Mouse (Mus musculus) ES-Bruce4 (cell line): Measurements from ENCODE around the gene Cryaa. TPM values are rescaled to one million over a fixed set of nuclear protein-coding genes. Genes with fewer than 3 reads are reported as not detected.

Experiments
- H3K27ac ChIP-seq: 2 replicates; pipeline ENCODE4 v1.5.1; 2012; ENCODE audit warnings: low read length, inconsistent platforms; ENCODE audit not compliant: insufficient read depth
- H3K27me3 ChIP-seq: 2 replicates; pipeline ENCODE4 v1.6.1; 2012; ENCODE audit warnings: mild to moderate bottlenecking, low read length, inconsistent platforms; ENCODE audit not compliant: control insufficient read depth, poor library complexity, insufficient read depth, severe bottlenecking
- H3K36me3 ChIP-seq: 2 replicates; pipeline ENCODE4 v1.6.1; 2012; ENCODE audit warnings: inconsistent platforms, mild to moderate bottlenecking, low read length, moderate library complexity; ENCODE audit not compliant: control insufficient read depth, poor library complexity, insufficient read depth, severe bottlenecking
- H3K4me1 ChIP-seq: one replicate; pipeline ENCODE4 v1.8.1; 2011; ENCODE audit warnings: low read length; ENCODE audit not compliant: control insufficient read depth, insufficient read depth
- H3K4me3 ChIP-seq: 2 replicates; pipeline ENCODE4 v1.5.1; 2011; ENCODE audit warnings: low read depth, mild to moderate bottlenecking, low read length
- H3K9ac ChIP-seq: 2 replicates; pipeline ENCODE4 v1.6.1; 2012; ENCODE audit warnings: low read depth, mild to moderate bottlenecking, inconsistent platforms; ENCODE audit not compliant: poor library complexity, severe bottlenecking
- H3K9me3 ChIP-seq: replicated peaks from 2 replicates; pipeline ENCODE4 v1.6.1; 2012; ENCODE audit warnings: mild to moderate bottlenecking, low read length, inconsistent platforms; ENCODE audit not compliant: control insufficient read depth, poor library complexity, insufficient read depth, severe bottlenecking
- CTCF ChIP-seq: IDR thresholded peaks from one replicate; pipeline ENCODE4 v1.8.1; 2011; ENCODE audit warnings: low read depth, low read length
- EP300 ChIP-seq: IDR thresholded peaks from 2 replicates; pipeline ENCODE4 v1.6.1; 2011; ENCODE audit warnings: low read depth, low read length; ENCODE audit not compliant: insufficient read depth
- POLR2A ChIP-seq: IDR thresholded peaks from one replicate; pipeline ENCODE4 v1.8.1; 2011; ENCODE audit warnings: low read length; ENCODE audit not compliant: insufficient read depth
- polyA plus RNA-seq: library from polyadenylated mRNA; stranded (reverse); fragments of >200 nt; gene quantifications from 2 replicates; pipeline ENCODE4 v1.2.4, GENCODE M21; 2011; ENCODE audit warnings: low read depth; ENCODE audit not compliant: missing spikeins, insufficient read depth, insufficient read length

Gene Cryaa
- polyA plus RNA-seq, 1 experiment, result not detected

DNA sequence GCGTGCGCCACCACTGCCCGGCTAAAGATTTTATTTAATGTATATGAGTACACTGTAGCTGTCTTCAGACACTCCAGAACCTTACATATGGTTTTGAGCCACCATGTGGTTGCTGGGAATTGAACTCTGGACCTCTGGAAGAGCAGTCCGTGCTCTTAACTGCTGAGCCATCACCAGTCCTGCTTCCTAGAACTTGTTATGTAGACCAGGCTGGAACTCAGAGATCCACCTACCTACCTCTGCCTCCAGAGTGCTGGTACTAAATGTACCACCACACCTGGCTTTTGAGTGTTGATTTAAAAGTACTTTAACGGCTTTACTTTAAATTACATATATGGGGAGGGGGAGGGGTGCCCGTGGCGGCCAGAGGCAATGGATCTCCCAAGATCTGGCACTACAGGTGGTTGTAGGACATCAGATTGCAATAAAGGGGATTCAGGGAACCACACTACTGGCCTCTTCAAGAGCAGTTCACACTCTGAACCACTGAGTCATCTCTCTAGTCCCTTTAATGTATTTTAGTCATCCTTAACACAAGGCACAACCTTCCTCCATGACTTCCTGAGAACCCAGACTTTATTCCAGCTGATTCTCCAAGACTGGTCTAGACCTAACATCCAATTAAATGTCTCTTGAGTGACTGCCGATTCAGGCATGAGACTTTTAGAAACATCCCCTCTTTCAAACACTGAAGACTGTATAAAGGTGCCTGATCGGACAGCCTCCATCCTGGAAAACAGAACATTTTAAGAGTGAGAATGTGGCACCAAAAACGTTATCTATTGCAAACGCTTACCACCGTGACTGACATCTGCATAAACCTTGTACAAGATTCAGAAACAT lies 20.2 kb upstream of the Cryaa start:
- TF ChIP-seq POLR2A (no peak), CTCF (no peak), EP300 (no peak)
- H3K27me3 ChIP-seq, result no peaks in the 10 kb centered on the region
- H3K36me3 ChIP-seq, result peaks cover 41% of the 10 kb centered on the region
- H3K4me3 ChIP-seq, result peak overlapping the region; percentile 81
- H3K9ac ChIP-seq, result peak overlapping the region; percentile 96
- no peaks in the 10 kb centered on the region for H3K9me3 ChIP-seq
- H3K4me1 ChIP-seq, result no peaks in the 10 kb centered on the region
- H3K27ac ChIP-seq, result peak overlapping the region; percentile 12; the same call in 1 of the 2 replicates

- TF ChIP-seq POLR2A (no peak), CTCF (no peak), EP300 (no peak)
- H3K9me3 ChIP-seq, result no peaks in the 10 kb centered on the region
- H3K27ac ChIP-seq, result 0 out of 2 replicates have a peak overlapping the region, but pooled peaks have one; percentile 12
- peak overlapping the region; percentile 96 for H3K9ac ChIP-seq
- H3K36me3 ChIP-seq, result peaks cover 34% of the 10 kb centered on the region
- peak overlapping the region; percentile 81 for H3K4me3 ChIP-seq
- no peaks in the 10 kb centered on the region for H3K27me3 ChIP-seq
- H3K4me1 ChIP-seq, result no peaks in the 10 kb centered on the region
Observed at GRCm38 (mm10) chr17:31658136-31658467, 19.5 kb upstream of the Cryaa start.

DNA sequence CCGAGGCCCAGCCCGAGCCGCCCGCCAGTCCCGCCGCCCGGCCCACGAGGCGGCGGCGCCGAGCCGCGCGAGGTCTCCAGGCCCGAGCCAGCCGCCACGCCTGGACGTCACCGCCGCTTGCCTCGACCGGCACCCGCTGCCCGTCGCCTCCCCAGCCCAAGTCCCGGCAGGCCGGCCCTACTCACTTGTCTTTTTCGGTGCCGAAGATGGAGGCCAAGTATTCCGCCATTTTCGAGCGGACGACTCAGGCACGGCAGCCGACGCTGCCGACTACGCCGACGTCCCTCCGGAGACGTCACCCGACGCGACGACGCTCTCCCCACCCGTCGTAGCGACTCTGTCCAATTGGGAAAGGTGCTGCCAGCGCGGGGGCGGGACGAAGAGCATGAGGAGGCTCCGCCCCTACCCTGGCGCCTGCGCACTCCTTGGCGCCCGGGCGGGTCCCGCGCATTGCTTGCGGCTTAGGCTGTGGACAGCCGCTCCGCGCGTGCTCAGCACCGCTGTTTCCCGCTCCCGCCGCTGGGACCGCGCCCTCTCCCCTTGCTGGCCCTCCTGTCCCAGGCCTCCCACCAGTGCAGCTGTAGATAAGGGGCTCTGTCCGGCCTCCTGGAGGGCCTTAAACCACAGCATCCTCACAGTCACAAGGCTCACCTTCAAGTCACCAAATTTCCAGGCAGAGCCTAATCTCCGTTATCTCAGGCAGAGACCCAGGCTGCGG lies 19.0 kb upstream of the Cryaa start, which contains the start of gene U2af1:
U2af1 (minus strand) TSS at position 425 of the 718 bp plus-strand sequence.
- no peaks in the 10 kb centered on the region for H3K27me3 ChIP-seq
- H3K9me3 ChIP-seq, result no peaks in the 10 kb centered on the region
- TF ChIP-seq POLR2A, result peak; percentile 48
- TF ChIP-seq EP300, result no peak
- H3K4me1 ChIP-seq, result no peaks in the 10 kb centered on the region
- H3K27ac ChIP-seq, result peak within 1 kb of the TSS; percentile 29
- H3K4me3 ChIP-seq, result peak within 1 kb of the TSS; percentile 81
- peaks cover 28% of the 10 kb centered on the region for H3K36me3 ChIP-seq
- H3K9ac ChIP-seq, result peak within 1 kb of the TSS; percentile 96

DNA sequence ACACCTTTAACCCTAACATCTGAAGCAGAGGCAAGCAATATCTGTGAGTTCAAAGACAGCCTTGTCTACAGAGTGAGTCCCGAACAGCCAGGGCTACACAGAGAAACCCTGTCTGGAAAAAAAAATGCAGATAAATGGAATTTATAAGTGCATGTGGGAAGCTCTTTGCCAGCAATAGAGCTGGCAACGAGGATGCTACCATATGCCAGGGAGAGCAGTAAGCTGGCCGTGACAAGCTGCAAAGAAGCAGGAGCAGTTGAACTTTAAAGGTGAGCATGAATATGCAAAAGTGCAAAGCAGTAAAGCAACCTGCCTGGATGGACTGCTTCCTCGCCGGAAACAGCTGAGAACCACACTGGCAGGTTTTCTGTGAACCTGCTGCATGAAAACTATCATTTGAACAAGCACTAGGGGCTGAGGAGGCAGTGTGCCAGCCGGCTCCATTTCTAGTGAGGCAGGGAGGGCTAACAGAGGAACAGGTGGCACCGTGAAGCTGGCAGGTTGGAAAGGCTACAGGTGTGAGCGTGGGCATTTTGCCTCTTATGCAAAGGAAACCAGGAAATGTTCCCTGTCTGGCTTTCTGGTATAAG lies 16.9 kb upstream of the Cryaa start:
- Histone ChIP-seq H3K4me3 (no peak overlapping the region), H3K27ac (no peak overlapping the region), H3K27me3 (no peaks in the 10 kb centered on the region), H3K9ac (no peak overlapping the region), H3K9me3 (no peaks in the 10 kb centered on the region), H3K36me3 (peaks cover 13% of the 10 kb centered on the region), H3K4me1 (no peaks in the 10 kb centered on the region)
- no peak for TF ChIP-seq POLR2A
- TF ChIP-seq EP300, result no peak

DNA sequence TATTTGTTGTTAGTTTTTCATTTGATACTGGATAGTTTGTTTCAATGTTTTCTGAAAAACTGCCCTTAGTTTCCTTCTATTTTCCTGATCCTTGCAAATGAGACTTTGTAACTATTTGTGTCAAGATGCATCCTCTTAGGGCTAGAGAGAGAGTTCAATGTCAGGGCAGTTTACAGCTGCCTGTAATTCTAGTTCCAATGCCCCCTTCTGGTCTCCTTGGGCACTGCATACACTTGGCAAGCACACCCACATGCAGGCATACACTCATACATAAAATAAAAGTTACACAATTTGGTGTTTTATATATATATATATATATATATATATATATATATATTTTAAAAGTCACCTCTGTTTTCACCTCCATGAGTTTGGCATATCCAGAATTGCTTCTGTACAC lies 14.8 kb upstream of the Cryaa start:
- TF ChIP-seq POLR2A, result no peak
- TF ChIP-seq CTCF, result peak; percentile 2

More for the DNA sequence above, 14.8 kb upstream of the Cryaa start:
- Histone ChIP-seq H3K4me3 (no peak overlapping the region), H3K9ac (no peak overlapping the region), H3K4me1 (no peaks in the 10 kb centered on the region), H3K36me3 (no peaks in the 10 kb centered on the region), H3K9me3 (no peaks in the 10 kb centered on the region), H3K27me3 (no peaks in the 10 kb centered on the region), H3K27ac (no peak overlapping the region)
